In the genomic region with DNA sequence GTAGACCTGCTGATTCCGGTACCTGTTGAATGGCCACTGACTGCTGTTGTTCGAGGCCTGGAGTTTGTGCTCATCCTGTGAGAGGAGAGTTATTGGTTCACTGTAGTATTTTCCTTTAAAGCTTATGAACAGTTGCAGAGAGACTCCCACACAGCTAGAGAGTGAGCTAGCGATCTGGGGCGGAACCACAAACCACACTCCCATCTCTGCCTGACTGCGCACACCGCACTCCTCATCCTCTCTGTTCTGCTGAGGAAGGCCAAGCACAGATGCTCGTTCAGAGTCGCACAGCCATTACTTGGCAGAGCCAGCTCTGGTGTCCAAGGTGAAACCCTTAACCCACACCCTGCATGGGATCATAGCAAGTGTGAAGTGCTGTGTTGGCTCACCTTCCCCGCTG, we compare ENCODE assay signal across 25 mouse cellular contexts. TPM values are rescaled to one million over a fixed set of nuclear protein-coding genes. Genes with fewer than 3 reads are reported as not detected.
"Had no signal": no experiment of that assay in that cellular context is flagged by ENCODE, and none has a peak within 500 bp of the region (broad histone marks: within the 10 kb centered on the region; RNA-seq: fewer than 3 reads in every experiment).

No protein-coding gene starts in this region.

- H3K27ac ChIP-seq: kidney, postnatal 0 days; liver, embryonic 13.5 days; stomach, postnatal 0 days had no signal

- DNase-seq: kidney, adult 2 months; kidney, postnatal 25 days; liver, embryonic 13.5 days; lung, adult 2 months; lung, postnatal 14 days; lung, postnatal 4 days; midbrain, embryonic 14.5 days; right cerebral cortex, postnatal 4 days; thymus, postnatal 25 days had no signal

- H3K4me3 ChIP-seq: liver, embryonic 13.5 days had no signal

- ATAC-seq: intestine, postnatal 0 days had no signal

- H3K9me3 ChIP-seq: liver, embryonic 13.5 days had no signal

RNA-seq across cellular contexts. Expression of gene Pnpla3, which starts 11.1 kb away (rescaled TPM):
- total RNA-seq: megakaryocyte progenitor cell, adult 5-6 weeks; megakaryocyte-erythroid progenitor cell, adult 5-6 weeks had no signal
- polyA plus RNA-seq: limb, embryonic 11.5 days; lung, embryonic 16.5 days had no signal

RNA-seq across cellular contexts. Expression of gene Pnpla5, which starts 55.8 kb away (rescaled TPM):
- total RNA-seq: left cerebral cortex, adult 18-20 months; left cerebral cortex, postnatal 25 days; megakaryocyte progenitor cell, adult 5-6 weeks; megakaryocyte-erythroid progenitor cell, adult 5-6 weeks; midbrain, postnatal 0 days had no signal
- polyA plus RNA-seq: intestine, embryonic 14.5 days; intestine, postnatal 0 days; kidney, embryonic 14.5 days; kidney, postnatal 0 days; limb, embryonic 11.5 days; limb, embryonic 14.5 days; liver, embryonic 13.5 days; lung, embryonic 16.5 days; midbrain, embryonic 14.5 days; midbrain, postnatal 0 days; neural tube, embryonic 11.5 days; neural tube, embryonic 14.5 days; stomach, embryonic 14.5 days; stomach, postnatal 0 days had no signal
